Mouse (Mus musculus) liver, adult 2 months (tissue): ENCODE results near the gene Poc1a.

Experiments used
- CTCF ChIP-seq: fragments of 200-500 bp; IDR thresholded peaks from 2 replicates; pipeline ENCODE4 v1.5.1; 2011; ENCODE audit warnings: low read depth, low read length, control low read depth
- POLR2A ChIP-seq: fragments of 200-500 bp; IDR thresholded peaks from 2 replicates; pipeline ENCODE4 v1.6.1; 2011; ENCODE audit warnings: low read length, control low read depth; ENCODE audit not compliant: insufficient read depth; ENCODE audit errors: extremely low read depth

DNA sequence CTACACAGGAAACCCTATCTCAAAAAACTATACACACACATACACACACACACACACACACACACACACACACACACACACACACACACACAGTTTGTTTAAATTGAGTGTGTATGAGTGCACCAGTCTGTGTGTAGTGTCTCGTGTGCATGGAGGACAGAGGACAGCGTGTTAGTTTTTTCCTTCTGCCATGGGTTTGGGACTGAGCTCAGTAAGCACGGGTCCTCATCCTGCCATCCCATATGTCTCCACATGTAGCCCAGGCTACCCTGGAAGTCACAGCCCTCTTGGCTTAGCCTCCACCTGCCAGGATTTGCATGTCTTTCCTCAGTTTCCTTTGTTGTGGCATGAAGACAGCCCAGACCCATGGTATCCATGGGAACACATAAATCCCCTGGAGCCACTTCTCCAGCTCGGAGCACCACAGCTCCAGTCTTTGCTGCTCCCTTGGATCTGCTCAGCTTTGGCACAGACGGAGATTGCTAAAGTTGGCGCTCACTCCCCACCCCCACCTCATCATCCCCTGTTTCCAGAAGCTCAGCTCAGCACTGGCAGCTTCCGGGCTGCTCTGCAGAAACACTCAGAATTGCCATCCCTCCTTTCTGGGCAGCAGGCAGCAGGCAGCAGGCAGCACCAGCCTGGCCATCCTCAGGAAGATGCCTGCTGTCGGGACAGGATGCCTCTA, 46.4 kb downstream of the Poc1a start:
- TF ChIP-seq CTCF (no peak), POLR2A (no peak)
